Mouse (Mus musculus): Measurements from ENCODE around the gene Hps4. TPM values are rescaled to one million over a fixed set of nuclear protein-coding genes. Genes with fewer than 3 reads are reported as not detected.
"Not testable (repeated sequence)": the region's sequence is repeated elsewhere in the genome, so short reads cannot be mapped to it uniquely, and the experiment has no call there.

Hps4 gene
- polyA plus RNA-seq, 1 experiment from 2014 or later = 37.6 TPM

DNA sequence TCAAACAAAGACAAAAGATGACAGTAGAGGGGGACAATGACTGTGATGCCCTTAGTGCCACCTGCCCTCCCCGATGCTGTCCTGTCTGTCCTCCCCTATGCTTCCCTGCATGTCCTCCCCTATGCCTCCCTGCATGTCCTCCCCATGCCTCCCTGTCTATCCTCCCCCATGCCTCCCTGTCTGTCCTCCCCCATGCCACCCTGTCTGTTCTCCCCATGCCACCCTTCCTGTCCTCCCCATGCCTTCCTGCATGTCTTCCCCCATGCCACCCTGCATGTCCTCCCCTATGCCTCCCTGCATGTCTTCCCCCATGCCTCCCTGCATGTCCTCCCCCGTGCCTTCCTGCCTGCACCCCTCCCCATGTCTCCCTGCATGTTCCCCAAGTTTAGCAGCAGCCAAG is 42.8 kb upstream of the Hps4 start:
- ATAC-seq = no peak
- no peaks in the 10 kb centered on the region for H3K9me3 ChIP-seq (ENCODE audit: control insufficient read depth, low read length)
- no peaks in the 10 kb centered on the region for H3K27me3 ChIP-seq (replicated peaks; ENCODE audit: control insufficient read depth, insufficient read depth, low read length)
- no peaks in the 10 kb centered on the region for H3K36me3 ChIP-seq (ENCODE audit: control insufficient read depth, insufficient read depth)
- H3K4me1 ChIP-seq (replicated peaks; ENCODE audit: control insufficient read depth, insufficient read depth, low read length) = no peaks in the 10 kb centered on the region
- no peak overlapping the region for H3K4me2 ChIP-seq (ENCODE audit: low read length)
- no peak overlapping the region for H3K27ac ChIP-seq (ENCODE audit: low read length)
- 83% methylated on average over 2 of the region's 2 CpGs for WGBS
- no peak overlapping the region for H3K9ac ChIP-seq (replicated peaks; ENCODE audit: low read depth, low read length)
- H3K4me3 ChIP-seq (replicated peaks; ENCODE audit: low read length) = no peak overlapping the region

GRCm38 (mm10) chr5:112300721-112301308 is 42.1 kb upstream of the Hps4 start:
- no peaks in the 10 kb centered on the region for H3K36me3 ChIP-seq (ENCODE audit: control insufficient read depth, insufficient read depth)
- 84% methylated on average over 6 of the region's 6 CpGs for WGBS
- H3K9me3 ChIP-seq (ENCODE audit: control insufficient read depth, low read length) = no peaks in the 10 kb centered on the region
- no peak overlapping the region for H3K9ac ChIP-seq (replicated peaks; ENCODE audit: low read depth, low read length)
- no peak overlapping the region for H3K4me2 ChIP-seq (ENCODE audit: low read length)
- H3K27ac ChIP-seq (ENCODE audit: low read length) = no peak overlapping the region
- no peaks in the 10 kb centered on the region for H3K4me1 ChIP-seq (replicated peaks; ENCODE audit: control insufficient read depth, insufficient read depth, low read length)
- no peak for ATAC-seq
- no peak overlapping the region for H3K4me3 ChIP-seq (replicated peaks; ENCODE audit: low read length)
- no peaks in the 10 kb centered on the region for H3K27me3 ChIP-seq (replicated peaks; ENCODE audit: control insufficient read depth, insufficient read depth, low read length)

DNA sequence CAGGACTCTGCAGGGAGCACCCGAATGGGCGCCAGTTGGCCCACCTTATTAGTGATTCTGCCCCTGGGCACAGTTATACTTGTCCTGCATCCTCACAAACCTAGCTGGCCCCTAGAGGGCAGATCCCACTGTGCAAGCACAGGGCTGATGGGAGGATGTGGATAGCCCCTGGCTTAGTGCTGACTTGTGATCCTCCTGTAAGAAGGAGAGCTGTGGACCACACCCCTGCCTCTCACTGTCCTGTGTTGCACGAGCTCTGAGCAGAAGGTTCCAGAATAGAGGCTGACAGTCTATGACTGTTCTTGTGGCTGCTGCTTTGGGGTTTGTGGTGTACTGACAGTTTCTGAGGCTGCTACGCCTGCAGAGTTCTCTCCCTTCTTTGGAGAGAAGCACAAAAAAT is 41.2 kb upstream of the Hps4 start:
- no peak overlapping the region for H3K9ac ChIP-seq (replicated peaks; ENCODE audit: low read depth, low read length)
- H3K36me3 ChIP-seq (ENCODE audit: control insufficient read depth, insufficient read depth) = no peaks in the 10 kb centered on the region
- no peak overlapping the region for H3K27ac ChIP-seq (ENCODE audit: low read length)
- WGBS = 85% methylated on average over 4 of the region's 4 CpGs
- no peaks in the 10 kb centered on the region for H3K9me3 ChIP-seq (ENCODE audit: control insufficient read depth, low read length)
- no peaks in the 10 kb centered on the region for H3K27me3 ChIP-seq (replicated peaks; ENCODE audit: control insufficient read depth, insufficient read depth, low read length)
- ATAC-seq = no peak
- no peaks in the 10 kb centered on the region for H3K4me1 ChIP-seq (replicated peaks; ENCODE audit: control insufficient read depth, insufficient read depth, low read length)
- H3K4me2 ChIP-seq (ENCODE audit: low read length) = no peak overlapping the region
- H3K4me3 ChIP-seq (replicated peaks; ENCODE audit: low read length) = no peak overlapping the region

GRCm38 (mm10) chr5:112302310-112302709 is 40.6 kb upstream of the Hps4 start:
- Histone ChIP-seq H3K9ac (replicated peaks; ENCODE audit: low read depth, low read length) (no peak overlapping the region), H3K27me3 (replicated peaks; ENCODE audit: control insufficient read depth, insufficient read depth, low read length) (no peaks in the 10 kb centered on the region), H3K4me3 (replicated peaks; ENCODE audit: low read length) (no peak overlapping the region), H3K9me3 (ENCODE audit: control insufficient read depth, low read length) (no peaks in the 10 kb centered on the region), H3K4me2 (ENCODE audit: low read length) (no peak overlapping the region), H3K27ac (ENCODE audit: low read length) (no peak overlapping the region), H3K4me1 (replicated peaks; ENCODE audit: control insufficient read depth, insufficient read depth, low read length) (no peaks in the 10 kb centered on the region), H3K36me3 (ENCODE audit: control insufficient read depth, insufficient read depth) (no peaks in the 10 kb centered on the region)
- ATAC-seq = no peak
- WGBS = 94% methylated on average over 5 of the region's 5 CpGs

DNA sequence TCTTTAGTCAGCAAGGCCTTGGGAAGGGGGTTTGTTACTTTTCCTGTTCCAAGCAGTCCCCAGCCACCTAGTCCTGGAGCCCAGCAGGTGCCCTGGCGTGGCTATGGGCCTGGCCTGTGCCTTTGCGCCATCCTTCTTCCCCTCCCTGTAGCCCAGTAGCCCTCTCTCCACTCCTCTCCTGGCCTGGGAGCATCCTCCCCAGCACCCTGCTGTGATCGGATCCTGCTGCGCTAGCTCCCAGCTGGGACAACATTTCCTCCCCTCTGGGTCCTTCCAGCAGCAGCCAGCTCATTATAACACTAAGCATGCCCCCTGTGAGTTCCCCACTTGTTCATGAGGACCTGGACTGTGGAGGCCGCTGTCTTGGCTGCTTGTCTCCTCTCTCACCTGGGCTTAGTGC is 37.0 kb upstream of the Hps4 start:
- no peak for ATAC-seq
- H3K9me3 ChIP-seq (ENCODE audit: control insufficient read depth, low read length) = no peaks in the 10 kb centered on the region
- H3K27ac ChIP-seq (ENCODE audit: low read length) = no peak overlapping the region
- no peak overlapping the region for H3K4me2 ChIP-seq (ENCODE audit: low read length)
- H3K36me3 ChIP-seq (ENCODE audit: control insufficient read depth, insufficient read depth) = 0 out of 2 replicates have a peak, but pooled peaks cover 5% of the 10 kb centered on the region
- 66% methylated on average over 5 of the region's 5 CpGs for WGBS
- no peak overlapping the region for H3K9ac ChIP-seq (replicated peaks; ENCODE audit: low read depth, low read length)
- no peaks in the 10 kb centered on the region for H3K4me1 ChIP-seq (replicated peaks; ENCODE audit: control insufficient read depth, insufficient read depth, low read length)
- H3K27me3 ChIP-seq (replicated peaks; ENCODE audit: control insufficient read depth, insufficient read depth, low read length) = no peaks in the 10 kb centered on the region
- H3K4me3 ChIP-seq (replicated peaks; ENCODE audit: low read length) = no peak overlapping the region

DNA sequence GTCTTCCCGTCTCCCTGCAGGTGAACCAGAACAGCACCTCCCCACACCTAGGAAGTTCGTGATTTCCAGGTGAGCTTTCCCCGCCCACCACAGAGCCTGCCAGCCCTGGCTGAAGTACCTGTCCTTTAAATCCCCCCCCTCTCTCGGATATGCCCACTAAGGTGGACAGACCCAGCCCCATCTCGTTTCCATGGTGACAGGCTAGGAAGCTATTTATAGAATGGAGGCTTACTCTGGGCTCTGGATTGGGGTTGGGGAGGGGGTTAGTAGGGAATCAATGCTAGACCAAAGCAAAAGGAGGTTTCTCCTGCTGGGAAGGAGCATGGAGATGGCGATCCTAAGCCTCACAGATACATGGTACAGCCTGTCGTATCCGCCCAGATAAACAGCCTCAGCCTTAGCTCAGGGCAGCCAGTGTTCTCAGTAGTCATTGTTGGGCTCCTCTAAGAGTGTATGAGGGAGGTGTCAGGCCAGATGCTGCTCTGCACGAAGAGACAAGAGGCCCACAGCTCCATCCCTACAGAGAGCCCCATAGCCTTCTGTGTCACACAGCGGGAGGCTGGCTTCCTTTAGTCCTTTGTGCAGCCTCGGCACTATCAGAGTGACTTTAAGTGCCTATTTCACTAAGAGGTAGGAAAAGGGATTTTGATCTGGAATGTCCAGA is 29.5 kb upstream of the Hps4 start:
- Histone ChIP-seq H3K27me3 (replicated peaks; ENCODE audit: control insufficient read depth, insufficient read depth, low read length) (no peaks in the 10 kb centered on the region), H3K9me3 (ENCODE audit: control insufficient read depth, low read length) (no peaks in the 10 kb centered on the region), H3K27ac (ENCODE audit: low read length) (no peak overlapping the region), H3K36me3 (ENCODE audit: control insufficient read depth, insufficient read depth) (0 out of 2 replicates have a peak, but pooled peaks cover under 1% of the 10 kb centered on the region), H3K4me1 (replicated peaks; ENCODE audit: control insufficient read depth, insufficient read depth, low read length) (no peaks in the 10 kb centered on the region), H3K4me2 (ENCODE audit: low read length) (no peak overlapping the region), H3K4me3 (replicated peaks; ENCODE audit: low read length) (no peak overlapping the region), H3K9ac (replicated peaks; ENCODE audit: low read depth, low read length) (no peak overlapping the region)
- ATAC-seq = peak; percentile 43; the same call in 1 of the 2 replicates
- 55% methylated on average over 11 of the region's 11 CpGs for WGBS

GRCm38 (mm10) chr5:112316468-112316867 is 26.4 kb upstream of the Hps4 start:
- H3K4me2 ChIP-seq (ENCODE audit: low read length) = no peak overlapping the region
- H3K4me1 ChIP-seq (replicated peaks; ENCODE audit: control insufficient read depth, insufficient read depth, low read length) = no peaks in the 10 kb centered on the region
- H3K27ac ChIP-seq (ENCODE audit: low read length) = no peak overlapping the region
- H3K9ac ChIP-seq (replicated peaks; ENCODE audit: low read depth, low read length) = no peak overlapping the region
- no peak for ATAC-seq
- no peaks in the 10 kb centered on the region for H3K27me3 ChIP-seq (replicated peaks; ENCODE audit: control insufficient read depth, insufficient read depth, low read length)
- no peaks in the 10 kb centered on the region for H3K36me3 ChIP-seq (ENCODE audit: control insufficient read depth, insufficient read depth)
- WGBS = 76% methylated on average over 5 of the region's 5 CpGs
- H3K4me3 ChIP-seq (replicated peaks; ENCODE audit: low read length) = no peak overlapping the region
- no peaks in the 10 kb centered on the region for H3K9me3 ChIP-seq (ENCODE audit: control insufficient read depth, low read length)

DNA sequence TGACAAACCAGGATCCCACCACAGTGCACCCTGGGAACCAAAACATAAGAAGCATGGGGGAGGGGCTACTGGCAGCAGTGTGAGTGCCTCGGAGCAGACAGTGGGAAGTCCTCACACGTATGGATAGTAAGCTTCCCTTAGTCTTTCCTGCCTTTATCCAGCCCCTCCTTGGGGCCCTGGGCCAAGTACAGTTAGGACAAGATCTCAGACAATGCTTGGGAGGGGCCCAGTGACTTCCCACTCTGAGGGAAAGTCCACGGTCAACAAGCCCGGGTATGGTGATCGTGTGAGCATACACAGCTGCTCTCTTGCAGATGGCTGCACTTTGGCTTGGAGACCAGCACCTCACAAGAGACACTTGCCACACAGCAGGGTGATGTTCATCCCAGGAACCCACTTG is 25.6 kb upstream of the Hps4 start:
- Histone ChIP-seq H3K27ac (ENCODE audit: low read length) (no peak overlapping the region), H3K4me1 (replicated peaks; ENCODE audit: control insufficient read depth, insufficient read depth, low read length) (no peaks in the 10 kb centered on the region), H3K4me3 (replicated peaks; ENCODE audit: low read length) (no peak overlapping the region), H3K36me3 (ENCODE audit: control insufficient read depth, insufficient read depth) (no peaks in the 10 kb centered on the region), H3K9me3 (ENCODE audit: control insufficient read depth, low read length) (no peaks in the 10 kb centered on the region), H3K27me3 (replicated peaks; ENCODE audit: control insufficient read depth, insufficient read depth, low read length) (no peaks in the 10 kb centered on the region), H3K9ac (replicated peaks; ENCODE audit: low read depth, low read length) (no peak overlapping the region), H3K4me2 (ENCODE audit: low read length) (no peak overlapping the region)
- no peak for ATAC-seq
- WGBS = 70% methylated on average over 5 of the region's 5 CpGs

- not testable (repeated sequence) for H3K4me3 ChIP-seq (replicated peaks; ENCODE audit: low read length); H3K9ac ChIP-seq (replicated peaks; ENCODE audit: low read depth, low read length); H3K4me2 ChIP-seq (ENCODE audit: low read length); H3K36me3 ChIP-seq (ENCODE audit: control insufficient read depth, insufficient read depth); H3K27me3 ChIP-seq (replicated peaks; ENCODE audit: control insufficient read depth, insufficient read depth, low read length); ATAC-seq; H3K4me1 ChIP-seq (replicated peaks; ENCODE audit: control insufficient read depth, insufficient read depth, low read length); H3K27ac ChIP-seq (ENCODE audit: low read length); H3K9me3 ChIP-seq (ENCODE audit: control insufficient read depth, low read length)
- WGBS = 63% methylated on average over 2 of the region's 2 CpGs
Measured at GRCm38 (mm10) chr5:112319343-112319742, 23.5 kb upstream of the Hps4 start.

Data from forebrain, embryonic 16.5 days (tissue).